Mouse (Mus musculus) G1E (cell line): Measurements from ENCODE around the gene Mrps18c.

ENCODE experiments used
- CTCF ChIP-seq: IDR thresholded peaks from 2 replicates; pipeline ENCODE4 v1.5.1; 2012; ENCODE audit warnings: low read depth, low read length, inconsistent platforms, mixed read lengths
- GATA1 ChIP-seq: IDR thresholded peaks from 2 replicates; pipeline ENCODE4 v1.6.1; 2012; ENCODE audit warnings: borderline replicate concordance, low read length, inconsistent platforms, mixed read lengths
- POLR2AphosphoS5 ChIP-seq: IDR thresholded peaks from 2 replicates; pipeline ENCODE4 v1.6.1; 2012; ENCODE audit warnings: low read depth, low read length, inconsistent platforms; ENCODE audit not compliant: insufficient replicate concordance
- TAL1 ChIP-seq: conservative IDR thresholded peaks from 2 replicates; pipeline ENCODE4 v1.6.1; 2012; ENCODE audit warnings: low read depth, low read length, inconsistent platforms, mixed read lengths

- no peak for TF ChIP-seq CTCF
- TF ChIP-seq GATA1, result no peak
- no peak for TF ChIP-seq TAL1
- TF ChIP-seq POLR2AphosphoS5, result no peak
These were observed 36.7 kb upstream of the Mrps18c start for GRCm38 (mm10) chr5:100761736-100762135.
